Mouse (Mus musculus): ENCODE measurements around the gene Slit1. TPM values are rescaled to one million over a fixed set of nuclear protein-coding genes. Genes with fewer than 3 reads are reported as not detected.

The Slit1 gene
- polyA plus RNA-seq, 1 experiment from 2014 or later = 15.3 TPM

DNA sequence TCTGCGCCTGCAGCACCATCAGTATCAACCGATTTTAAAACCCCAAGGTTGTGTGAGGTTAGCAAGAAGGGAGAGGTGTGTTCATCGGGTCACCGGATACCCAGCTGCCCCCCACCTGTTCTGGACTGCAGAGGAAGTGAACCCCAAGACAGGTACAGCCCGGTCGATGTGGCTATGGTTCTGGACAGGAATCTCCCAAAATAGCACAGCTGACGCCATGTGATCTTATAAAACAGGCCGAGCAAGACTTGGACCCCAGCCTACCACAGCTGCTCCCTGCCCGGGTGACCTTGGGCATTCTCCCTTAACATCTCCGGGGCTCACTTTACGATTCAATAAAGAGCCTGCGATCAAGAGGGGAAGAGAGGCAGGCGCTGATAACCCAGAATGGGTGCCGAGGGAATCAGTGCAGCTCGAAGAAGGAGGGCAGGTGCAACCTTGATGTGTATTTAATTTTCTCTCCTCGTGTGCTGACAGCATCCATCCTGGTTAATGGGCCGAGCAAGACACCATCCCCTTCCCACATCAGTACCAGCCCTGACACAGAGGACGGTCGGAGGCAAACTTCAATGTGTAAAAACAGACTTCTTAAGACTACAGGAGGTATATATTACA is 124.6 kb downstream of the Slit1 start:
- Histone ChIP-seq H3K4me1 (ENCODE audit: control insufficient read depth, insufficient read depth, low read length) (peaks cover 17% of the 10 kb centered on the region), H3K4me3 (ENCODE audit: low read depth, low read length) (no peak overlapping the region), H3K4me2 (ENCODE audit: low read depth) (no peak overlapping the region), H3K9me3 (ENCODE audit: control insufficient read depth, low read length) (no peaks in the 10 kb centered on the region), H3K27me3 (ENCODE audit: control insufficient read depth, insufficient read depth, low read length) (no peaks in the 10 kb centered on the region), H3K27ac (ENCODE audit: low read depth, low read length) (0 out of 2 replicates have a peak overlapping the region, but pooled peaks have one; percentile 15), H3K9ac (ENCODE audit: low read length) (no peak overlapping the region), H3K36me3 (ENCODE audit: control insufficient read depth, insufficient read depth, low read length) (no peaks in the 10 kb centered on the region)
- ATAC-seq (ENCODE audit: insufficient read depth, low FRiP score, low TSS enrichment) (peak; percentile 35), DNase-seq (ENCODE audit: low spot score) (peak; percentile 37)
- 67% methylated on average over 19 of the region's 19 CpGs for WGBS

GRCm38 (mm10) chr19:41618153-41618657 is 125.3 kb downstream of the Slit1 start:
- Histone ChIP-seq H3K4me2 (ENCODE audit: low read depth) (no peak overlapping the region), H3K9me3 (ENCODE audit: control insufficient read depth, low read length) (no peaks in the 10 kb centered on the region), H3K36me3 (ENCODE audit: control insufficient read depth, insufficient read depth, low read length) (no peaks in the 10 kb centered on the region), H3K4me3 (ENCODE audit: low read depth, low read length) (no peak overlapping the region), H3K27ac (ENCODE audit: low read depth, low read length) (0 out of 2 replicates have a peak overlapping the region, but pooled peaks have one; percentile 15), H3K27me3 (ENCODE audit: control insufficient read depth, insufficient read depth, low read length) (no peaks in the 10 kb centered on the region), H3K4me1 (ENCODE audit: control insufficient read depth, insufficient read depth, low read length) (peaks cover 17% of the 10 kb centered on the region), H3K9ac (ENCODE audit: low read length) (no peak overlapping the region)
- DNase-seq (ENCODE audit: low spot score) = no peak
- no peak for ATAC-seq (ENCODE audit: insufficient read depth, low FRiP score, low TSS enrichment)
- 50% methylated on average over 6 of the region's 6 CpGs for WGBS

- Histone ChIP-seq H3K9ac (ENCODE audit: low read length) (no peak overlapping the region), H3K9me3 (ENCODE audit: control insufficient read depth, low read length) (no peaks in the 10 kb centered on the region), H3K4me1 (ENCODE audit: control insufficient read depth, insufficient read depth, low read length) (peaks cover 20% of the 10 kb centered on the region), H3K36me3 (ENCODE audit: control insufficient read depth, insufficient read depth, low read length) (no peaks in the 10 kb centered on the region), H3K27me3 (ENCODE audit: control insufficient read depth, insufficient read depth, low read length) (no peaks in the 10 kb centered on the region), H3K4me3 (ENCODE audit: low read depth, low read length) (no peak overlapping the region), H3K27ac (ENCODE audit: low read depth, low read length) (no peak overlapping the region), H3K4me2 (ENCODE audit: low read depth) (no peak overlapping the region)
- ATAC-seq (ENCODE audit: insufficient read depth, low FRiP score, low TSS enrichment) = no peak
- 74% methylated on average over 13 of the region's 13 CpGs for WGBS
- DNase-seq (ENCODE audit: low spot score) = no peak
Observed at GRCm38 (mm10) chr19:41617102-41617501, 126.4 kb downstream of the Slit1 start.

GRCm38 (mm10) chr19:41616274-41616673 is 127.2 kb downstream of the Slit1 start:
- Histone ChIP-seq H3K9ac (ENCODE audit: low read length) (0 out of 2 replicates have a peak overlapping the region, but pooled peaks have one; percentile 3), H3K4me2 (ENCODE audit: low read depth) (no peak overlapping the region), H3K4me3 (ENCODE audit: low read depth, low read length) (no peak overlapping the region), H3K27me3 (ENCODE audit: control insufficient read depth, insufficient read depth, low read length) (no peaks in the 10 kb centered on the region), H3K4me1 (ENCODE audit: control insufficient read depth, insufficient read depth, low read length) (peaks cover 20% of the 10 kb centered on the region), H3K9me3 (ENCODE audit: control insufficient read depth, low read length) (no peaks in the 10 kb centered on the region), H3K36me3 (ENCODE audit: control insufficient read depth, insufficient read depth, low read length) (no peaks in the 10 kb centered on the region), H3K27ac (ENCODE audit: low read depth, low read length) (no peak overlapping the region)
- WGBS = 76% methylated on average over 6 of the region's 6 CpGs
- ATAC-seq (ENCODE audit: insufficient read depth, low FRiP score, low TSS enrichment) (no peak), DNase-seq (ENCODE audit: low spot score) (no peak)

GRCm38 (mm10) chr19:41615606-41616224 is 127.8 kb downstream of the Slit1 start:
- no peak overlapping the region for H3K4me3 ChIP-seq (ENCODE audit: low read depth, low read length)
- H3K27ac ChIP-seq (ENCODE audit: low read depth, low read length) = no peak overlapping the region
- H3K9me3 ChIP-seq (ENCODE audit: control insufficient read depth, low read length) = no peaks in the 10 kb centered on the region
- no peaks in the 10 kb centered on the region for H3K27me3 ChIP-seq (ENCODE audit: control insufficient read depth, insufficient read depth, low read length)
- ATAC-seq (ENCODE audit: insufficient read depth, low FRiP score, low TSS enrichment) = peak; percentile 17; the same call in 1 of the 2 replicates
- no peaks in the 10 kb centered on the region for H3K36me3 ChIP-seq (ENCODE audit: control insufficient read depth, insufficient read depth, low read length)
- 56% methylated on average over 11 of the region's 11 CpGs for WGBS
- no peak overlapping the region for H3K4me2 ChIP-seq (ENCODE audit: low read depth)
- 0 out of 2 replicates have a peak overlapping the region, but pooled peaks have one; percentile 3 for H3K9ac ChIP-seq (ENCODE audit: low read length)
- peak; percentile 55 for DNase-seq (ENCODE audit: low spot score)
- H3K4me1 ChIP-seq (ENCODE audit: control insufficient read depth, insufficient read depth, low read length) = peaks cover 20% of the 10 kb centered on the region

- no peak overlapping the region for H3K4me2 ChIP-seq (ENCODE audit: low read depth)
- no peak overlapping the region for H3K27ac ChIP-seq (ENCODE audit: low read depth, low read length)
- no peaks in the 10 kb centered on the region for H3K9me3 ChIP-seq (ENCODE audit: control insufficient read depth, low read length)
- H3K36me3 ChIP-seq (ENCODE audit: control insufficient read depth, insufficient read depth, low read length) = no peaks in the 10 kb centered on the region
- 27% methylated on average over 16 of the region's 16 CpGs for WGBS
- ATAC-seq (ENCODE audit: insufficient read depth, low FRiP score, low TSS enrichment) (peak; percentile 55; the same call in 1 of the 2 replicates), DNase-seq (ENCODE audit: low spot score) (peak; percentile 52)
- H3K4me3 ChIP-seq (ENCODE audit: low read depth, low read length) = no peak overlapping the region
- H3K27me3 ChIP-seq (ENCODE audit: control insufficient read depth, insufficient read depth, low read length) = no peaks in the 10 kb centered on the region
- H3K4me1 ChIP-seq (ENCODE audit: control insufficient read depth, insufficient read depth, low read length) = peaks cover 17% of the 10 kb centered on the region
- H3K9ac ChIP-seq (ENCODE audit: low read length) = no peak overlapping the region
Observed at GRCm38 (mm10) chr19:41613325-41614087, 130.0 kb downstream of the Slit1 start.

DNA sequence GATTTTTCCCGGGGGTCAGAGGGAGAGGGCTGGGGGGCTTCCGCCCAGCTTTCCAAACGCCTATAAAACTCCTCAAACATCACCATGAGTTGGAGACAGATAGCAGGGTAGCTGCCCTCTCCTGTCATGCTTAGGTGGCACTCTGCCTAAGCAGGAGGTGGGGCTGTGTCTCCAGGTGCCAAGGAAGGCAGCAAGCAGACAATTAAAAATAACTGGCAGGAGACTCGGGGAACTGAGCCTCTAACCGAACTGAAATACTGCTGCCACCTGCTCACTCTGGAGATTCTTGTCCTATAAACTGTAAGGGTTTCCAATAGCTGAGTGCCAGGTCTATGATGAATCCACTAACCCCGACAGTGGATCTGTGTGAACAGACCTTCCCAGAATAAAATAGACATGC is 131.8 kb downstream of the Slit1 start:
- H3K4me3 ChIP-seq (ENCODE audit: low read depth, low read length) = no peak overlapping the region
- H3K4me1 ChIP-seq (ENCODE audit: control insufficient read depth, insufficient read depth, low read length) = peaks cover 11% of the 10 kb centered on the region
- H3K9ac ChIP-seq (ENCODE audit: low read length) = no peak overlapping the region
- no peaks in the 10 kb centered on the region for H3K36me3 ChIP-seq (ENCODE audit: control insufficient read depth, insufficient read depth, low read length)
- H3K27ac ChIP-seq (ENCODE audit: low read depth, low read length) = no peak overlapping the region
- DNase-seq (ENCODE audit: low spot score) = no peak
- H3K9me3 ChIP-seq (ENCODE audit: control insufficient read depth, low read length) = no peaks in the 10 kb centered on the region
- H3K27me3 ChIP-seq (ENCODE audit: control insufficient read depth, insufficient read depth, low read length) = no peaks in the 10 kb centered on the region
- H3K4me2 ChIP-seq (ENCODE audit: low read depth) = no peak overlapping the region
- no peak for ATAC-seq (ENCODE audit: insufficient read depth, low FRiP score, low TSS enrichment)
- 83% methylated on average over 6 of the region's 6 CpGs for WGBS

- H3K27me3 ChIP-seq (ENCODE audit: control insufficient read depth, insufficient read depth, low read length) = no peaks in the 10 kb centered on the region
- ATAC-seq (ENCODE audit: insufficient read depth, low FRiP score, low TSS enrichment) (no peak), DNase-seq (ENCODE audit: low spot score) (no peak)
- WGBS = 76% methylated on average over 10 of the region's 10 CpGs
- no peak overlapping the region for H3K27ac ChIP-seq (ENCODE audit: low read depth, low read length)
- no peaks in the 10 kb centered on the region for H3K36me3 ChIP-seq (ENCODE audit: control insufficient read depth, insufficient read depth, low read length)
- H3K9me3 ChIP-seq (ENCODE audit: control insufficient read depth, low read length) = no peaks in the 10 kb centered on the region
- no peak overlapping the region for H3K4me3 ChIP-seq (ENCODE audit: low read depth, low read length)
- no peak overlapping the region for H3K4me2 ChIP-seq (ENCODE audit: low read depth)
- no peaks in the 10 kb centered on the region for H3K4me1 ChIP-seq (ENCODE audit: control insufficient read depth, insufficient read depth, low read length)
- H3K9ac ChIP-seq (ENCODE audit: low read length) = no peak overlapping the region
Observed at GRCm38 (mm10) chr19:41606208-41606987, 137.1 kb downstream of the Slit1 start.
